Mouse (Mus musculus): ENCODE data around the gene Uba5. TPM values are rescaled to one million over a fixed set of nuclear protein-coding genes. Genes with fewer than 3 reads are reported as not detected.

The Uba5 gene
- total RNA-seq, 2 experiments from 2014 or later, result 10.2 to 10.8 TPM

- no peak for DNase-seq
- intact Hi-C loops (cut with DNase I), result no loop called here
Measured at GRCm38 (mm10) chr9:104070241-104070640, 7.3 kb upstream of the Uba5 start.

GRCm38 (mm10) chr9:104064571-104064970, 1.6 kb upstream of the Uba5 start:
- intact Hi-C loops (cut with DNase I), result no loop called here

DNA sequence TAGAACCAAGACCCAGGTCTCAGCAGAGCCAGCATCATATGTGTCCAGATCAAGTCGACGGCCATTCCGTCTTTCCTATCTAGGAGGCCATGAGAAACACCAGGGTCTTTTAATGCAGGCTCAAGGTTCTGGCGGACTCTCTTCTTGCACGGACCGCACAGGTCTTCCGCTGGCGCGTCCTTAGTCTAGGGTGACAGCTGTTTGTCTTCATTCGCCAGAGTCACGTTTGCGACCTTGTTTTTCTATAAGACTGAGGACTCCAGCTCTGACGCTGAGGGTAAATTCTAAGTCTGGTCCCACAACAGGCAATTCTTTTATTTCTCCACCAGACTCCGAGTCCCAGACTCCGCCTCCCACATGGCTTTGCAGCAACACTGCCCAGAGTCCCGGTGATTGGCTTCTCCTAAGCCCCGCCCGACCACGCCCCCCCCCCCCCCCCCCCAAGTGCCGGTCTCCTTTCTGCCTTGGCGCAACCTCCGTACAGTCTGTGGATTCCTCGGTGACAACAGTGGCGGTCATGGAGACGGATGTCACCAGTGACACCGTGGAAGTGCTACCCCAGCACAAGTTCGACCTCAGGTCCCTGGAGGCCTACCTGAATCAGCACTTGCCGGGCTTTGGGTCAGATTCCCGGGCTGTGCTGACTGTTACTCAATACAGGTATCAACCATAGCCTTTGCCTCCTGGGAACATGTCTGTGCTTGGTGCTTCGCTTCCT, 469 bp upstream of the Uba5 start, which contains the start of gene Acad11:
Gene Acad11, plus strand, starts transcription at position 134 of the 718 bp plus-strand sequence.
- intact Hi-C loops (cut with DNase I), result no loop called here

More at GRCm38 (mm10) chr9:104064571-104064970, 1.6 kb upstream of the Uba5 start:
- no peak for DNase-seq

GRCm38 (mm10) chr9:104051028-104051427, 11.9 kb downstream of the Uba5 start:
- intact Hi-C loops (cut with DNase I), result no loop called here
- no peak for DNase-seq

More for the DNA sequence above, 469 bp upstream of the Uba5 start, which contains the start of gene Acad11:
- DNase-seq, result peak; percentile 68 to 84

DNA sequence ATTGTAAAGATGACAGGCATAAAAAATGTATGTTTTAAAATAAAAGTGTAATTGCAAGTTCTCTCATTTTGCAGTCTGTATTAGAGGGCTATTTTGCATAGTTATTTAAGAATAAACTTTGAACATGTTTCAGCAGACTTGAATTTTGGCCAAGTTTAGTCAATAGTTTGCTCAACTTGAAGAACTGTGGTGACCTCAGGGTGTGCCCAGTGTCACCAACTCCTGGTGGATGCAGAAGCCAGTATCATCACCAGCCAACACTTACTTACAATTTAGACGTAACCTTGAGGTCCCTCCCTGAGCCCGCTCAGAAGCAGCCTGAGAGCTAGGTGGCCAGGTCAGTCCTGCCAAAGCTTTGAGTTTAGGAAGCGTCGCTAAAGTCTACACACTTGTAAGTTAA, 19.3 kb downstream of the Uba5 start:
- intact Hi-C loops (cut with DNase I), result no loop called here
- DNase-seq, result no peak

DNA sequence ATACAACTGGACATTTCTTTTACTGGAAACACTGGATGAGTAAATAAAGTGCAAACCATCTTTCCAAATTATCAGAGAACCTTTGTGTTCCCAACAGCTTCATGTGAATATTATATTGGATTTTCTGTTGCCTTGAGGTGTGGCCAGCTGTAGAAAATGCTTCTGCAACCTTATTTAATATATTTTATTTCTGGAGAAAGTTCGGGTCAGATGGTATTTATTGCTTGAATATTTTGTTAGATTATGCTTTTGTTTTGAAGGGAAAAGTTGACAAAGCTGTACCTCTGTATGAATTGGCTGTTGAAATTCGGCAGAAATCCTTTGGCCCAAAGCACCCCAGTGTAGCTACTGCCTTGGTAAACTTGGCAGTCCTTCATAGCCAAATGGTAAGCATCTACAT, 22.6 kb downstream of the Uba5 start, which contains the start of gene Gm28305:
Gene Gm28305, plus strand, starts transcription at position 301 of the 400 bp plus-strand sequence.
- no peak for DNase-seq
- intact Hi-C loops (cut with DNase I), result no loop called here

DNA sequence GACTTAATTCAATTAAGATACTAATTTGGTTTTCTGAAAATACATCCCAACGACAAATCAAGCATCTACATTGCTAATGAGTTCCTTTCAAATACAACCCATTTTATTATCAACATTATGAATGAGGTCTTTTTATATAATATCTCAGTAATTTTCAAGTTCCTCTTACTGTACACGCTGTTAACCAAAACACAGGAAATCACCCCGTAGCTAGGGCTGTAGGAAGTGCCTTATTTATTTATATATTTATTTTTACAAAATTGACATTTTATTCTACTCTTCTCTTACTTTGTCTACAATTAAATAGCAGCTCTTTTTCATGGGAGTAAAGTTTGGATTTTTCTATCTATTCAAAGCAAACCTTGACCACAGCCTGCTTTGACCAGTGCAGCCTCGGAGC, 23.2 kb downstream of the Uba5 start:
- intact Hi-C loops (cut with DNase I), result no loop called here
- no peak for DNase-seq

- DNase-seq, result no peak
- intact Hi-C loops (cut with DNase I), result no loop called here
Measured at GRCm38 (mm10) chr9:104039031-104039695, 23.8 kb downstream of the Uba5 start.

- no peak for DNase-seq
- intact Hi-C loops (cut with DNase I), result no loop called here
Measured at GRCm38 (mm10) chr9:104038266-104038665, 24.7 kb downstream of the Uba5 start.

DNA sequence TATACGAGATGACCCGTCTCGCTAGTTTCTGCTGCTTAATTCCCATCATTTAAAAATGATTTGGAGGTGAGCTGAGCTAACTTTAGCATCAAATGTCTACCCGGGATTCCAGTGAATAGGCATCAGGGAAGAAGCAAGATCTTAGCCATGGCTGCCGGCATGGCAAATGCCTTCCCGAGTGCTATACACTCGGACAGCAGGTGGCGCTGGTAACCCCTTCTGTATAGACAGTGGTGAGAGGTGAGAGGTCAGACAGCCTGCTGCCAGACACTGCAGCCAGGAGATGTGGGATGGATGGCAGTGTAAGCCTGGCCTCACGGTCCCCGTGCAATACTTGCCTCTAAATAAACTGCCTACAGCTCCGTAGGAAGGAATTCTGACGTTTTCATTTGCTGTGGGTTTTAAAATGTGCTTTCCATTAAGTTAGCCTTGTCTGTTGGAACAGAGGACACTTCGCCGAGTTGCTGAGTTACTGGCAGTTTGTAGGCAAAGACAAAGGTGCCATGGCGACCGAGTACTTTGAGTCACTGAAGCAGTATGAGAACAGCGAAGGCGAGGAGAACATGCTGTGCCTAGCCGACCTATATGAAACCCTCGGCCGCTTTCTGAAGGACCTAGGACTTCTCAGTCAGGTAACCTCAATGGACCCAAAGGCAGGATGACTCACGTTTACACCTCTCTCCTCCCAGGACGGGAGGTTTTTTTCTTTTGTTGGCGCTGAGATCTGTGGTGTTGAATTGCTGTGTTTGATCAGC, 27.5 kb downstream of the Uba5 start:
- intact Hi-C loops (cut with DNase I), result no loop called here
- DNase-seq, result peak; percentile 57 to 59

GRCm38 (mm10) chr9:104034718-104035117, 28.2 kb downstream of the Uba5 start:
- intact Hi-C loops (cut with DNase I), result no loop called here
- no peak for DNase-seq

DNA sequence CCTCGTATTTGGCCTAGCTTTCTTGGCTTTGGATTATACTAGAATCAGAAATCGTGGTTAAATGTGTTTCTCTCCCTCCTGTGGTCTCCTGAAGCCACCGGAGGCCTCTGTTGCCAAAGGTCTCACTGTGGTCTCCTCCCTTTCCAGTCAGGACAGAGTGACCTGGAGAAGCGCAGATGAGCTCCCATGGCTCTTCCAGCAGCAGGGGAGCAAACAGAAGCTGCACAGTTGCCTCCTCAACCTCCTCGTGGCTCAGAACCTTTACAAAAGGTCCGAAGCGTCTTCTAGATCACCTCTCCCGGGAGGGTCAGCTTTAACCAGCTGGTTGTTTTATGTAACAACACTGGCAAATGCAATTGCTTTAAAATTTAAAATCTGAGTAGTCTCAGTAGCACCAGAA, 28.7 kb downstream of the Uba5 start:
- intact Hi-C loops (cut with DNase I), result no loop called here
- no peak for DNase-seq

DNA sequence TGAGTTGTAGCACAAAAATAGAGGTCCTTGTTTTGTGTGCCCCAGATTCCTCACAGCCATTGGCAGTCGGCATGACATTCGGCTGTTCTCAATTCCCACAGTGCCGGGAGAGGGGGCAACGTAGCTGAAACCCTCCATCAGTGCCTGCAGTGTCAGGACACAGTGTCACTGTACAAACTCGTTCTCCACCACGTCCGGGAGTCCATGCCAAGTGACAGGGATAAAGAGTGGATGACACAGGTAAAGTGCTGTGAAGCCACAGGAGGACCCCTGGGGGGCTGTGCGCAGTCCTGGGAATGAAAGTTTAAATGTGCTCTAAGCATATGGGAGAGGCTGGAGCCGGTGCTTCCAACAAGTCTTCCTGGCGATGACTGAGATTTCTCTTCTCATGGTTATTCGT, 33.1 kb downstream of the Uba5 start:
- no peak for DNase-seq
- intact Hi-C loops (cut with DNase I), result no loop called here

- no peak for DNase-seq
- intact Hi-C loops (cut with DNase I), result no loop called here
Measured at GRCm38 (mm10) chr9:104027186-104027585, 35.7 kb downstream of the Uba5 start.

GRCm38 (mm10) chr9:104021026-104021425, 41.9 kb downstream of the Uba5 start:
- intact Hi-C loops (cut with DNase I), result no loop called here
- DNase-seq, result no peak

DNA sequence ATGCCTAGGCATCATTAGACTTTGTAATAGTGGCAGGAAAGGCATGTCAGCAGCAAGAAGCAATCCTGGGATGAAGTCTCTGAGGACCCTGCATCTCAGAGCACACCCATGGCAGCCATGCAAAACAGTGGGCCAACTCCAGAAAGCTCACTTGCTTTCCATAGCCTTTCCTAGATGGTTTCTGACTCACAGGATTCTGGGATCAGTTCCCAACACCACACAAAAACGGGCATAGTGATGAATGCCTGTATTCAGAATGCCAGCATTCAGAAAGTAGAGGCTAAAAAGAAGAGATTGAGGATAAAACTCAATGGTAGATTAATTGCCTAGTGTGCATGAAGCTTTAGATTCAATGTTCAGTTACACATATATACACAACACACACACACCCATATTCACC, 48.4 kb downstream of the Uba5 start:
- no peak for DNase-seq
- intact Hi-C loops (cut with DNase I), result no loop called here

GRCm38 (mm10) chr9:104002913-104003330, 60.0 kb downstream of the Uba5 start:
- peak in 1 of 2 experiments; percentile 55 for DNase-seq
- intact Hi-C loops (cut with DNase I), result no loop called here

DNA sequence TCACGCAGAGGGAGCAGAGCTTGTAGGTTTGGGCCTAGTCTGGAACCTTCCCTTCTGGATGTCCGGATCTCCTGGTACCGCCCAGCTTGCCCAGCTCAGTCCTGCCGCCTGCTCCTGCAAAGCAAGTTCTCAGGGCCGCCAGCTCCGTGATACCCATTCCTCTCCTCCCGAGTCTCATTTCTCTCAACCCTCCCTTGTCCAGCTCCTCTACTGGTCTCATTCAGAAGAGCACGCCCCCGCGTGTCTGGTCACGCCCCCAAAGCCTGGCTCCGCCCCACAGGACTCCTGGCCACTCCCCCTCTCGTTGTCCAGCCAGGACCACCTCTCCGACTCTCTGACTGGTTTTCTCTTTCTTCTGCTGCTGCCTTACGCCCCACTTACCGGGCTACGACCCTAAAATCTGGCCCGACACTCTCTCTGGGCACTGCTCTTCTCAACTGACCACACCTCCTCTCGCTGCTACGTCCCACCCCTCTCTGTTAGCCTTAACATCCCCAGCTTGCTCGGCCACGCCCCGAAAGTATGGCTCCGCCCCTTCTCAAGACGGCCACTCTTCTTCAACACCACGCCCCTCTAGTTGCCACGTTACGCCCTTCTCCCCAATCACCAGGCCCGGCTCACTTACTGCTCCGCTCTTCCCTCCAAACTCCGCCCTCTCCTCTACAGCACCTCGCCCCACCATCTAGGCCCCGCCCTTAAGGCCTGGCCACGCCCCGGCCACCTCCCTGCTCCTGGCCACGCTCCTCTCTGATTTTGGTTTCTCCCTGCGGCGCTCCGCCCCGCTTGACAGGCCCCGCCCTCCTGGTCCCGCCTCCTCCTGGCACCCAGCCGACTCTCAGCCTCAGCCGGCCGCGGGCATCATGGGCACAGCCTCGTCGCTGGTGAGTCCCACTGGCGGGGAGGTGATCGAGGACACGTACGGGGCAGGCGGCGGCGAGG, 60.7 kb downstream of the Uba5 start, which contains the start of gene Nphp3:
Gene Nphp3, plus strand, starts transcription at position 624 of the 939 bp plus-strand sequence.
- peak; percentile 99 for DNase-seq
- intact Hi-C loops (cut with DNase I), result no loop called here

- intact Hi-C loops (cut with DNase I), result no loop called here
- no peak for DNase-seq
Measured at GRCm38 (mm10) chr9:104000601-104001000, 62.3 kb downstream of the Uba5 start.

Data from gastrocnemius, postnatal 36 days (tissue).